Mouse (Mus musculus) liver, adult 2 months (tissue): ENCODE measurements around the gene Plbd2.

Experiments
- CTCF ChIP-seq: fragments of 200-500 bp; IDR thresholded peaks from 2 replicates; pipeline ENCODE4 v1.5.1; 2011; ENCODE audit warnings: low read depth, low read length, control low read depth
- POLR2A ChIP-seq: fragments of 200-500 bp; IDR thresholded peaks from 2 replicates; pipeline ENCODE4 v1.6.1; 2011; ENCODE audit warnings: low read length, control low read depth; ENCODE audit not compliant: insufficient read depth; ENCODE audit errors: extremely low read depth

DNA sequence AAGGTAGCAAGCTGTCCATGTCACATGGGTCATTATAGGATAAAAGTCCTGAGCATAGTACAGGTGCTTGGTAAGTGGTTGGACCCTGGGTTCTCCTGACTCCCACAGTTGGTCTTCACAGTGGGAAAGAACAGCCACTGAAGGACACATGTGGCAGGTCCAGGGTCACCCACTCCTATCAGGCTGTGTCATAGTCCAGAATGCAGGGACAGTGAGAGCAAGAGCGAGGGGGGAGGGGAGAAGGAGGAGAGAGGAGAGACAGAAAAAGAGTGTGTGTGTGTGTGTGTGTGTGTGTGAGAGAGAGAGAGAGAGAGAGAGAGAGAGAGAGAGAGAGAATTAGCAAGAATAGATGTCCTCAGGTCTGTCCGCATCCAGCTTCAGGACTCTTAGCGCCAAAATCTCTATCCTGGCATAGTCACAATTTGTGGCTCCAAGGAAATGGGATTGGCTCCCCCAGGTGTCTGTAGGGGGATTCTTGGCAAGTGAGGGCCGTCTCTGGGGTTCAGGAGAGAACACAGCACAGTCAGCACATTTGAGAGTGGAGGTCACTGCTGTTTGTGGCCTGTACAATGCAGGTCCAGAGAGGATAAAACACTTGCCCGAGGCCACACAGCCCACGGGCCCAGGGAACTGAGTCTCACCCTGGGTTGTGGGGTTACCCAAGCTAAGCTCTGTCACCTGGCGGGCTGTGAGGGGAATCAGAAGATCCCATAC, 46.4 kb downstream of the Plbd2 start:
- no peak for TF ChIP-seq CTCF
- TF ChIP-seq POLR2A = no peak
